Mouse (Mus musculus) adrenal gland, postnatal 36 days (tissue): ENCODE results near the gene Uevld. TPM values are rescaled to one million over a fixed set of nuclear protein-coding genes. Genes with fewer than 3 reads are reported as not detected.
A peak's percentile ranks its signal among the peaks of the same experiment; 100 is the strongest.
"Not testable (repeated sequence)": the region's sequence is repeated elsewhere in the genome, so short reads cannot be mapped to it uniquely, and the experiment has no call there.

Experiments
- DNase-seq, 2 experiments: peaks; one replicate each; pipeline ENCODE4 v3.0.0; 2021; ENCODE audit warnings: mixed read lengths in 1 of 2
- long read RNA-seq, 2 experiments: library from polyadenylated mRNA; stranded (forward); transcript quantifications; one replicate each; pipeline ENCODE4 v2.0.0; 2021; ENCODE audit warnings: borderline sequencing depth in 2 of 2
- total RNA-seq, 2 experiments: library from RNA; stranded (reverse); gene quantifications; 2 replicates each; pipeline ENCODE4 v1.2.3; 2021

Gene Uevld
- 10 to 100 TPM; 16.8 to 21.9 TPM for total RNA-seq
- long read RNA-seq, experiment 1, full-length matches to known transcripts, result 4 of 6 reads
- long read RNA-seq, experiment 1, partial matches to known transcripts, result 2 of 6 reads
- long read RNA-seq, experiment 1, other reads (novel, unspliced or antisense), result 0 of 6 reads
- long read RNA-seq, experiment 2, partial matches to known transcripts, result 0 of 1 reads
- long read RNA-seq, experiment 2, other reads (novel, unspliced or antisense), result 1 of 1 reads

- DNase-seq, result peak; percentile 97 to 98
These were observed at the start of gene Uevld for GRCm38 (mm10) chr7:46957831-46958691. TSS of gene Uevld (minus strand) at chr7:46958527.

GRCm38 (mm10) chr7:47007818-47008167, 49.5 kb upstream of the Uevld start:
- DNase-seq, result no peak

- DNase-seq, result no peak
These were observed 48.9 kb upstream of the Uevld start for GRCm38 (mm10) chr7:47007109-47007780.

- DNase-seq, result no peak
These were observed 45.2 kb upstream of the Uevld start for GRCm38 (mm10) chr7:47003411-47004115.

GRCm38 (mm10) chr7:47001900-47002275, 43.6 kb upstream of the Uevld start:
- no peak for DNase-seq

- DNase-seq, result no peak
These were observed 43.0 kb upstream of the Uevld start for GRCm38 (mm10) chr7:47001125-47001899.

GRCm38 (mm10) chr7:47000644-47000983, 42.3 kb upstream of the Uevld start:
- DNase-seq, result no peak

GRCm38 (mm10) chr7:46999983-47000643, 41.8 kb upstream of the Uevld start:
- DNase-seq, result no peak

- no peak for DNase-seq
These were observed 40.6 kb upstream of the Uevld start for GRCm38 (mm10) chr7:46998942-46999341.

GRCm38 (mm10) chr7:46997644-46998395, 39.5 kb upstream of the Uevld start:
- DNase-seq, result peak in 1 of 2 experiments; percentile 42

GRCm38 (mm10) chr7:46997008-46997407, 38.7 kb upstream of the Uevld start:
- no peak for DNase-seq

GRCm38 (mm10) chr7:46995558-46995957, 37.2 kb upstream of the Uevld start:
- no peak for DNase-seq

GRCm38 (mm10) chr7:46993079-46993478, 34.8 kb upstream of the Uevld start:
- DNase-seq, result no peak

- not testable (repeated sequence) for DNase-seq
These were observed 31.1 kb upstream of the Uevld start for GRCm38 (mm10) chr7:46989387-46989786.

GRCm38 (mm10) chr7:46987073-46987472, 28.7 kb upstream of the Uevld start:
- DNase-seq, result no peak

- DNase-seq, result peak in 1 of 2 experiments; percentile 9
These were observed 28.3 kb upstream of the Uevld start for GRCm38 (mm10) chr7:46986646-46987045.

- peak in 1 of 2 experiments; percentile 29 for DNase-seq
These were observed 27.6 kb upstream of the Uevld start for GRCm38 (mm10) chr7:46985718-46986505.

- DNase-seq, result no peak
These were observed 25.0 kb upstream of the Uevld start, which contains the start of gene Gm9999 for GRCm38 (mm10) chr7:46983280-46983679. TSS of gene Gm9999 (plus strand) at chr7:46983580.

- DNase-seq, result no peak
These were observed 17.1 kb upstream of the Uevld start for GRCm38 (mm10) chr7:46975456-46975855.
